Mouse (Mus musculus): ENCODE measurements around the gene Olfr237-ps1.
"Not testable (repeated sequence)": the region's sequence is repeated elsewhere in the genome, so short reads cannot be mapped to it uniquely, and the experiment has no call there.

Olfr237-ps1 gene

DNA sequence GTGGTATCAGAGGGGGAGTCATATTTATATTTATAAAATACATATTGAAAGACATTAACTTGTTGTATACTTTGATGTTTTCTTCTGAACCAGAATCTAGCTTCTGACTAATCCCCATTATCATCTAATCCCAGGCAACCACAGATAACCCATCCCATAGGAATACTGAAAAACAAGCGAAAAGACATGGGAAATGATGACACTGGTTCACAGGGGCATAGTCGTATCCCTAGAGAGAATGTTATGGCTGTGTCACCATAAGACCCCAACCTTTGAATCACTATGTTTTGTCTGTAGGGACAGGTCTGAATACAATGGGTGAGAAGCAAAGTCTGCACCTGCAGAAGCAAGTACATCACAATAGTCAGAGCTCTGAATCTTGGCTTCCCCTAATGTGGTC lies at the start of gene Olfr237-ps1:
Gene Olfr237-ps1, plus strand, starts transcription at position 301 of the 400 bp plus-strand sequence.
- DNase-seq: not testable (repeated sequence)

DNA sequence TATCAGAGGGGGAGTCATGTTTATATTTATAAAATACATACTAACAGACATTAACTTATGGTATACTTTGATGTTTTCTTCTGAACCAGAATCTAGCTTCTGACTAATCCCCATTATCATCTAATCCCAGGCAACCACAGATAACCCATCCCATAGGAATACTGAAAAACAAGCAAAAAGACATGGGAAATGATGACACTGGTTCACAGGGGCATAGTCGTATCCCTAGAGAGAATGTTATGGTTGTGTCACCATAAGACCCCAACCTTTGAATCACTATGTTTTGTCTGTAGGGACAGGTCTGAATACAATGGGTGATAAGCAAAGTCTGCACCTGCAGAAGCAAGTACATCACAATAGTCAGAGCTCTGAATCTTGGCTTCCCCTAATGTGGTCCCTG lies 40.3 kb upstream of the Olfr237-ps1 start, which contains the start of gene Olfr441:
Gene Olfr441, plus strand, starts transcription at position 301 of the 400 bp plus-strand sequence.
- DNase-seq: not testable (repeated sequence)

GRCm38 (mm10) chr6:43159502-43159901 lies 13.1 kb downstream of the Olfr237-ps1 start:
- DNase-seq: no peak

DNA sequence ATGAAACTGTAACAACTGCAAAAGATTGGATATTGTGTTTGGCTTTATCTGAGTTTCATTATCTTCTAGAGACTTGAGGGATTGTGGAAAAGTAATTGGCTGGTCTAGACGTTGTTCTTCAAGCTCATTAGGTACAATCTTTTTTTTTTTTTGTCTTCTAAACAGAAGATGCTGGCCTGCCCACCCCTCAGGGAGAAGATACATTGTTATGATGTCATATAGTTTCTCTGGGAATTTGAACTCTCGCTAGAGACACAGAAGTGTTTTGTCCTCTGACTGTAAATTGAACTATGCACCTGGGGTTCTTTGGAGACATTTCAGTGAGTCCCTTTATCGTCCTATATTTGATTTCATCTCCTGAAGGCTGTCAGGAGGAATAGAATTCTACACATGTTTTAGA lies 16.6 kb downstream of the Olfr237-ps1 start, which contains the start of gene Olfr437:
Gene Olfr437, plus strand, starts transcription at position 301 of the 400 bp plus-strand sequence.
- DNase-seq: no peak

DNA sequence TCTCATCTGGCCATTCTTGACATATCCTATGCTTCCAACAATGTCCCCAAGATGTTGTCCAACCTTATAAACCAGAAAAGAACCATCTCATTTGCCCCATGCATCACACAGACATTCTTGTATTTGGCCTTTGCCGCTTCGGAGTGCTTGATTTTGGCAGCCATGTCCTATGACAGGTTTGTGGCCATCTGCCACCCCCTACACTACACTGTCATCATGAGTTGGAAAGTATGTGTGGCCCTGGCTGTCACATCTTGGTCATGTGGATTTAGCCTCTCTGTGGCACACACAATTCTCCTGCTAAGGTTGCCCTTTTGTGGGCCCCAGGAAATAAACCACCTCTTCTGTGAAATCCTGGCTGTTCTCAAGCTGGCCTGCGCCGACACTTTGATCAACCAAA lies 20.9 kb downstream of the Olfr237-ps1 start:
- no peak for DNase-seq

GRCm38 (mm10) chr6:43171840-43172239 lies 25.5 kb downstream of the Olfr237-ps1 start, which contains the start of gene Olfr13:
Olfr13 (plus strand) TSS chr6:43172140.
- no peak for DNase-seq

- no peak for DNase-seq
Measured at GRCm38 (mm10) chr6:43178129-43178528, 31.8 kb downstream of the Olfr237-ps1 start.

DNA sequence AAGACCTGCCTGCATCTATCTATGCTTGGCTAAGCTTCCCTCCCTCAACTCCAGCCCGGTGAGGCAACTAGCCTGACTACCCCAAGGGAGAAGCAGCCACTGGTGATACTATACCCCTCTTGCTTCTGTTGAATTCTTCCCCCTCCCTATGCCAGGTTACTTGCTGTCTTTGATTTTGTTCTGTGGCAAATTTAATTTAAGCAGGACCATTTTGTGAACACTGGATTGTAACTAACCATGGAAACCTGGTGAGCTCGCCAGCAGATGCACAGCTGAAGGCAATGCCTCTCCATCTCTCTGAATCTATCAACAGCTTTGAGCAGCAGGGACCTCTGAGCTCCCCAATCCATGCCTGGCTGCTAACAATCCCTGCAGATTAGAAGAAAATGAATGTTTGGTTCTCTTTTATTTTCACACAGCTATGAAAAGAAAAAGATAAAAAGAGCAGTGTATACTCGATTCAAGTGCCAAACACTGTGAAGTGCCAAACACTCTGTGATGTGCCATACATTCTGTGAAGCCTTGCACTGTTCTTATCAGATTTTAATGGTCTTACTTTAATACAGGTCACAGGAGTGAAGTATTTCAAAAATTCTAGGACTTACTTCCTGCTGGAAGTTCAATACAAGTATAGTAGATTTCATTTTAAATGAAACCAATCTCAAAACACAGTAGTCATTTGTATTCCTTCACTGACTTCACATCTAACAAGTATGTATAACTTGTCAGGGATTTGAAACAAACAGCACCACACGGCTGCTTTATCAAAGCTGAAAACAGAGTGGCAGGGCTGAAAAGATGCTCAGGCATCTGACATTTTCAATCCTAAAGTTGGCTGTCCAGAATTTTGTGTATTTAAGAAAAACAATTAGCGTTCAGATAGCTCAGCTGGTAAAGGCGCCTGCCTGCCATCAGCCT lies 32.5 kb downstream of the Olfr237-ps1 start:
- DNase-seq: no peak

GRCm38 (mm10) chr6:43190986-43191385 lies 44.6 kb downstream of the Olfr237-ps1 start:
- no peak for DNase-seq

- DNase-seq: no peak
Measured at GRCm38 (mm10) chr6:43196781-43197180, 50.4 kb downstream of the Olfr237-ps1 start, which contains the start of gene Olfr435. Olfr435 (plus strand) TSS chr6:43197146.

DNA sequence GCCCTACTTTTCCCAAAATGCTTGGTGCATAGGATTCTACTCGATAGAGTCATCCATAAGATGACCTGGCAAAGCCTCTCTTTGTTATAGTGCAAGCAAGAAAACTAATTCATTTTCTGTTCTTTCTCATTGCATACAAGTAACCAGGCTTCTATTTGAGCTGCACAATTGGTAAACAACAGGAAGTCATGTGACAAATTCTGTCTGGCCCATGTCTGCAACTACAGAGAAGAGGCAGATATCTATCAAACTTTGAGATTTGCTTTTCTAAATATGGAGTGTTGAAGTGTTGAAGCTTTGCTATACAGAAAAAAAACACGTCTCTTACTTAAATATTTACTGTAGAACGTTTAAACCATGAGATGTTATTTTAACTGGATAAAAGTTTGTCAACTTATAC lies 51.7 kb downstream of the Olfr237-ps1 start:
- DNase-seq: no peak

GRCm38 (mm10) chr6:43202786-43203185 lies 56.4 kb downstream of the Olfr237-ps1 start:
- DNase-seq: no peak

DNA sequence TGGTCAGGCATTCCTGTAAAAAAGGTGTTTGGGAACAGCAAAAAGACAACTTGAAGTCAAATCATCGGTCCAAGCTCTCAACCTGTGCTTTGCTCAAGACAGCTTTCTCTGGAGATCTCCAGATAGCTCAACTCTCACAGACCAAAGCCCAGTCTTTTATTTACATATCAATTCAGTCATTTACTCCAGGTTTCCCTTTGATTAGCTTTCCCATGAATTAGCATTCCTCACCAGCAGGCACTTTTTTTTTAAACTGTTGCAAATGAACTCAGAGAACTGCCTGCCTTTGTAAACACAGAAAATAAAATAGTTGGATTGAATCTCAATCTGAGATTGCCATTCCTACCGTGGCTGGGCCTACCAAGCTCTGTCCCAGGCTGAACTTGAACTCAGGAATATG lies 59.0 kb downstream of the Olfr237-ps1 start:
- no peak for DNase-seq

Data from kidney, postnatal 4 days (tissue).